Mouse (Mus musculus) heart, adult 9 months (tissue): ENCODE results near the gene Clmp.

Experiments
- DNase-seq, 2 experiments: peaks; one replicate each; pipeline ENCODE4 v3.0.0; 2022; ENCODE audit warnings: low spot score in 2 of 2

Clmp gene

DNA sequence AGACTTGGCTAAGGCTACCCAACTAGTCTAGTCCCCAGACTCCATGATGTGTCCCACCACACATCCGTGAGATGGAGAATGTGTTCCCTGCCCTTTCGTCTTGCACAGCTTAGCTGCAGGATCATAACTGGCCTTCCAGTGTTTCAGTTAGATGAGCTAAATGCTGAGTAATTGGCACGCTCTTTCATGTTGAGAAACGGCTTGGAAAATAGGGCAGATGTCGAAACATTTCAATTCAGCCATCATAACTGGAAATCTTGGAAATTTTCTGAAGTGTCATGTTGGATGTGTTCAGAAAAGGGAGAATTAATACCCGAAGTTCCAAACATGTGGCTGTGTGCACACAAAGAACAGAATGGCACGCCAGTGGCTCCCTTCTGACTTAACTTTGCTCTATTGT is 4.7 kb downstream of the Clmp start:
- DNase-seq = peak; percentile 44 to 61

DNA sequence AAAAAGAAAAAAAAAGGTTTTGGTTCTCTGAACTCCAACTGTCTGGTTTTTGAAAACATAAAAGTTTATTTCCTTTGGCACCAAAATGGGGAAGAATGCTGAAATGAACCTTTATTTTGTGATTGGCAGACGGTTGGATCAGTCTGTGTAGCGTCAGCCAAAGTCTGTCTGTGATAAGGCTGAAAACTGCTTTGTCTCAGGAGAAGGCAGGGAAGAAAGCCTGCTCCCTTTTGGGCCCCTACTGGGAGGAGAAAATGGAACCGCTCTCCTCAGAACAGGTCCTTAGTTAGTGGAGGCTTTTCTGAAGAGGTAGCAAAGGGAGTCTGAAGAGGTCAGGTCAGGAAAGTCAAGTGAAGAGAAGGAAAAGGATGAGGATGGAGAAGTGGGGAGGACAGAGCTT is 7.3 kb downstream of the Clmp start:
- DNase-seq = no peak

DNA sequence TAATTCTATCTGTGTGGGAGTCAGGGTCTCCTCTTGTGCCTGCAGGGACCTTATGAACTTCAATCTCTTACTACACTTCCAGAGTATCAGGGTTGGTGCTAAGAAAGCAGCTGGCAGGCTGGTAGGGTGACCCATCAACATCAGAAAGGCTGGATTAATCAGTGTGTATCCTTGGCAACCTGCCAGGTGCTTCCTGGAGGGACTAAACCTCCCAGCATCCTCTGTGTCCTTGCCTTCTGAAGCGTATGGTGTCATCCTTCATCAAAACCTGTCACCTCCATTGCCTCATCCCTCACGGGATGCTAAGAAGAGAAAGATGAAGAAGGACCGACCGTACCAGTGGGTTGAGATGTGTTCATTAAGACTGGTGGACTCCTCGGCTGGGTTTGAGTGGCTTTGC is 8.0 kb downstream of the Clmp start:
- no peak for DNase-seq

DNA sequence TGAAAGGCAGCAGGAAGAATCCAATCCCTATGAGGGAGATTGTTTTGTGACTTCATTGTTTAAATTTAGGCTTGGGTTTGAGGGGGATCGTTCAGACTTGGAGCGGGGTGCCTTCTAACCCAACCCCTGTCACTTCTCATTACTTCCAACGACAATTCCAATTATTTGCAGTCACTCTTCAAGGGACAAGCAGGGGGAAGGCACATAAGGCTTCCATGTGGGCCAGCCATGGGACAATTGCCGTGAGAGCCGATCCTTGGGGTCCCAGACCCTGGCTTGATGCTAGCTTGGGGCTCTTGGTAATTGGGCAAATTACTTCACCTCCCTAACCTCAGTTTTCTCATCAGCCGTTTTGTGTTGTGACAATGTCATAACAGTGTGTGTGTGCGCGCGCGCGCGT is 8.5 kb downstream of the Clmp start:
- DNase-seq = no peak

DNA sequence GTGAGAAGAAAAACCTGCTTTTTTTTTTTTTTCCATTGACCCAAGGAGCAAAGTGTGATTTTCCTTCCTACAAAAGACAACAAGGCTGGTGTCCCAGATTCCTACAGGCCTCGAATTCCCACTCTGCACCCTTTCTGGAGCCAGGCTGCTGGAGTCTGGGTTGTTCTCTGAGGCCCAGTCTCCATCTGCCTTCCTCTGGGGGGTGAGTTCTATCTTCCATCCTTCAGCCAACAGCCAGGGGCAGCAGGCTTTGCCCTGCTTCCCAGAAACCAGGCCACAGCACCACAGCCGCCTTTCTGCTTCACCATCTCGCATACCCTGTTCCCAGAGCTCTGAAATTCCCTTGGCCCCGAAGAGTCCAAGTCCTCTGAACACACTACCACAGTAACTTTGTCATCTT is 10.3 kb downstream of the Clmp start:
- no peak for DNase-seq

DNA sequence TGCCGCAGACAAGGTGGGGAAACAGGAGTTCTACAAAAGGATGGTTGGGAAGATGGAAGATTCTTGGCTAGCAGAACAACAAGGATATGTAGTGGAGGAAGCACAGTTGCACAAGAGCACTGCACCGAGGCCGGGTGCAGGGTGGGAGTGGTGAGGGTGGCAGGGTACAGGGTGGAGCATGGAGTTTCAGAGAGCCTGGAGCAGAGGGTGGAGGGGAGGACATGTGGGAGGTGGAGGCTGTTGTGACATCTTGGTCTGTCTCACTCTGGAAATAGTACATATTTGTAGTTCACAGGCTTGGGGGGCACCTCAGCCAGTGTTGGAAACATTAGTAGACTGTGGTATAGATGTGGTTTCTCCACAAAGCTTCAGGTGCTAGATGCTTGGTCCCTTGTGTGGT is 13.4 kb downstream of the Clmp start:
- DNase-seq = no peak

DNA sequence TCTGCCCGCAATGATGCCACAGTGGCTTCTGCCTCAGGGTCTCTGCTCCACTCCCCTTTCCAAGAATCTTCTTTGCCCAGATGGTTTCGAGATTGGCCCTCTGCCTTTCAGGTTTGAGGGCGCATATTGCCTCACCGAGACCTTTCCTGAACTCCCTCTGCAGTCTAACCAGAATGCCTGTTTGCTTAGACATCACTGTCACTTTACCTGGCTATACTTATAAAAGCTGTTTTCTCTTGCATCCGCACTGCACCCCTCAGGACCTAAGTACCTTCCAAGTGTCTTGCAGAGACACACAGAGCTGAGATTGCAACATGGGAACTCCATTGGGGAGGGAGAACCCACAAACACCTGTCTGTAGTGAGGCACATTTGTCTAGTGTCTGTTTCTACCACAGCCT is 14.5 kb downstream of the Clmp start:
- no peak for DNase-seq

DNA sequence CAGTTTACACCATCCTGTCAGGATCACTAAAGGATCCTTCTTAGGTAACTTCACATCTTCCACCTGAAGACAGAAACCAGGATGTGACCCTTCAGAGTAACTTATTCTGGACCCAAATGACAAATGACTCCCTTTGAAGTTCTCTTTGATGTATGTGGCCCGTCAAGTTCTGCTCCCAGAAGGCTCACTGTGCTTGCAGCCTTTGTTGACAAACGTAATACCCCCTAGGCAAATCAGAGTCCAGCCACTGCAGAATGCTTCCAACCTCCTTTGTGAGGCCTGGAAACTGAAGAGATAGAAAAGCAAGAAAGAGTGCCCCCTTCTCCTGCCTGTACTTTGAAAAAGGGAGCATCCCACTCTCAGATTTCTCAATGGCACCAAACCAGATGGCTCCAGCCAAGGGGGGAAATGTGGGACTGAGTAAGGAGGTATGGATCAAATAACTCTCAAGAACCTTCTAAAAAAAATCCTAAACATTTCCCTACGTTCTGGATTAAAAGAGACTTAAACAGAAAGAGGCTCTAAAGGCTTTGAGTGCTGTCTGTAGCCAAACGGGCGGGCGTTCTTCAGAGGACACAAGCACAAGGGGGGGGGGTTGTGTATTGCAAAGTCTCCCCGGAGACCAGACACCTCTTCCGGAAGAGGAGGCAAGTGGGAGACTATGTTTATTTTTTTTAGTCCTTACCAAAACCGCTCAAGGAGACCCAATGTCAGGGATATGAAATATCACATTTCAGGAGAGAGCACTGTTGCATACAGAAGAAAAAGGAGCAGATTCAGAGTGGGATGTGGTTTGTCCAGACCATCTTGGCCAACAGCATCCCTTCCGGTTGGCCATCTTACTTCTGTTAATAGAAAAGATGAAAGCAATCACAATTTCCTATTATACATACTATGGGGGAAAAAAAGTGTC is 18.9 kb downstream of the Clmp start:
- DNase-seq = no peak

DNA sequence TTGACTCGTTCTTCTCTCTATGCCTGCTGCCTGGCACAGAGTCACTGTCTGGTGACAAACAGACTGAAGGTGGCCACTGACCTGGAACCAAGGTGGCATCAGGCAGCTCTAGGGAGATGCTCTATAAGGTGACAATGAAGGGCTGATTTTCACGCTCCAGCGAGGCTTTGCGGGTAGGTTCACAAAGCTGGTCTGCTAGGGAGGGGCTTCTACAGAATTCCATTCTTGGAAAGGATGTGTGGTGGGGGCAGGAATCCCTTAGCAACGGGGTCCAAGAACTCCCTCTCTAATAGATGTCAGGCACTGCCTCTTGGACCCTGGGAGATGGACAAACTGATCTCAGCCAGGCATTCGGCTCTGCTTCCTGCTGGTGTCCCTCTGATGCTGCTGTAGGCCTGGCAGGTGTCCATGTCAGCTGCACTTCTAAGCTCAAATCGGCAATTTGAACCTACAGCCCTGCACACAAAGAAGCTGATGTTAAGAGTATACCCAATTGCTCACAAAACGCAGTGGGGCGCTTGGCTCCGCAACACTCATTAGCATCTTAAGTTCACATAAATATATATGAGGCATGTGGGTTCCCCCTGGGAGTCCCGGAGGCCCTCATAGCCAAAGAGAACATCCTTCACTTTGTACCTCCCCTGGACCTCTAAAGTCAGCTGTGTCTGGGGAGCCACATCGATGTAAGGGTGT is 22.8 kb downstream of the Clmp start:
- no peak for DNase-seq

DNA sequence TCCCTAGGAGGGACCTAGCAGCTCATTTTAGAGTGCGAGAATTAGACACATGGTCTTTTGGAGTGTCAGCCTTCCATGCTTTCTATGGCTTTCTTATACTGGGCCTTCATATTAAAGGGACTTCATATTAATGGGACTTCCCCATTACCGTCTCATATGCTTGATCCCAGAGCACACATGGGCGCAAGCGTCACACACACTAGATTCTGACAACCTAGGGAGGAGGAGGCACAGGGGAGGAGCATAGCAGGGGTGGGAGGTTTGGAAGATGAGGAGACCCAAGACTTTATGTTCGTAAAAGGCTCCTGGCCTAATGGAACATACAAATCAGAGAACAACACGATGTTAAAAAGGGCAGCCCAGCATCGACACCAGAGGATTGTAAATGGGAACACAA is 23.4 kb downstream of the Clmp start:
- DNase-seq = no peak

DNA sequence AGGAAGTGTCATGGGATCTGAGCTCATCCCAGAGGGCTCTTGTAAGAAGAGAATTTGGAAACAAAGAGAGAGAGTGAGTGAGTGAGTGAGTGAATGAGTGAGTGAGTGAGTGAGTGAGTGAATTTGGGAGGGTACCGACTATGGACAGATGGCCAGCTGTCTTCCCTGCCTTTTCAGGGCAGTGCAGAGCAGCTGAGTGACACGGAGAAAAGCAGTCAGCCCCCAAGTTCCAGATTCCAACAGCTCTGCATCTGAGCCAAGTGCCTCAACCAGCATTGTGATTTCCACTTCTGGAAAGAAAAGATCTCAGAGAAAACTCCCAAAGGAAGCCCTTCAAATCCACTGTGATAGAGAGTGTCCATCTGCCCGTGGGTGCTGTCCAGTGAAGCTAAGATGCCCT is 23.8 kb downstream of the Clmp start:
- DNase-seq = no peak

DNA sequence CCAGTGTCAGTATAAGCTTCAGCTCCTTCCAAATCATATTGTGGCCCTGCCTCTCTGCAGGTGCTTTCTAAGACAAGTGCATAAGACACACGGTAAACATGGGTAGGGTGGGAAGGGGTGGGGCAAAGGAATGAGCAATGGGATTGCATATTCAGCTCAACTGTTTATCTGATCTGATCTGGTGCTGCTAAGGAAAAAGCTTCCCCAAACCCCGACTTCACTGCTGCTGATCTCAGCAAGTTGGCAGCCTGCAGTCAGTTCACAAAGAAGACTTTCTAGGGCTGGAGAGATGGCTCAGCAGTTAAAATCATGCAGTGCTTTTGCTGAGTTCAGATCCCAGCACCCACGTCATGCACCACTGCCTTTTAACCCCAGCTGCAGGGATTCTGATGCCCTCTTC is 24.2 kb downstream of the Clmp start:
- DNase-seq = no peak

DNA sequence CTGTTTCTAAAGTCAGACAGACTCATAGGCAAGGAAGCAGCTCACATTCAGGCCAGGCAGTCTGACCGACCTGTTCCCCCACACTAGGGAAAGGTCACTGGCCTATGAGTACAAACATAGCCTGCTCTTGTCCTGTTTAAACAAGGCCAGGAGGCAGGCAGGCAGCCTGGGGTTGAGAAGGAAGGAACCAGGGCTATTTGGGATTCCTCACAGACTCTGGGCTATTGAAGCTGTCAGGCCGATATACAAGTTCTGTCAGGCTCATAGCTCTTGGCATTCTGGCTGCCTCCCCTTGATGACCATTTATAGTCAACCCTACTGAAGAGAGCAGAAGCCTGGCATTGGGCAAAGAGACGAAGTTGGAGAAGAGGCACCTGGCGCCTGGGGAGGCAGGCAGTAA is 25.9 kb downstream of the Clmp start:
- DNase-seq = no peak

DNA sequence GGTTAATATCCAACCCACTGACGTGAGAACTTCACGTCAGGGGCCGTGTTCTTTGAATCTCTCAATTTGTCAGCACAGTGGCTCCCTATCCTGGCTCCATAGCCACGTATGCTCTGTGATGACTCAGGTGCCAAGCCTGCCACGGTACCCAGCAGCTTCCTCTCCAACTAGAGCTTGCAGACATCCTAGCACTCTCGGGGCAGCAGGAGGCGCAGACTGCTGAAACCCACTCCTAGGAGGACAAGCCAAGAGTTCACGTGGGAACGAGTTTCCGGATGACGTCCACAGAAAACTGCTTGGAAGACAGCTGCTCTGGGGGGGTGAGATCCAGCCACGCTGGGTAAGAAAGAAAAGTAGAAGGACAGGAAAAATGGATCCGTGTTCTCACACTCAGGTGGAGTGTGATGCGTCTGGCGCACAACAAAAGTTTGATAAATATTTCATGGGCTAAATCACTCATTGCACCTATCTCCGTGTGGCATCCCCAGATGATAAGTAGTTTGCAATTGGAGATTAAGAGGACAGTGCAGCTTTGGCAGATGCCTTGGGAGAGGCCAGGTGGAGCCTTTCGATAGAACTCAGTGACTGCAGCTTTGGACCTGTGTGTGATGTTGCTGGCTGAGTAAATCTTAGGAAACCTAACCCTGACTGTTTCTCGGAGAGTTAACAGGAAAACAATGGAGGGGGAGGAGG is 31.6 kb downstream of the Clmp start:
- peak; percentile 31 to 33 for DNase-seq

DNA sequence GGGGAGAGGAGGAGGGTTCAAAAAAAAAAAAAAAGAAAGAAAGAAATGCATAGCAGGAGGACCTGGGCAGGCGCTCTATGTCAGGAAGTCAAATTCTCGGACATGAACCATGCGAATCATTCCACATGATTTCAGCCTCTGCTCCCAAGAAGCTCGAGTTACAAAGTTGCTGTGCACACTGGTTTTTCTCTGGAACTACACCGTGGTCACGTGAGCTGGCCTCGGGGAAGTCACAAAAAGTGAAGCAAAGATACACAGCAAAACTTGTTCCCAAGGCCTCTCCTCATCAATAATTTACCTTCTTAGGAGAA is 32.1 kb downstream of the Clmp start:
- no peak for DNase-seq

DNA sequence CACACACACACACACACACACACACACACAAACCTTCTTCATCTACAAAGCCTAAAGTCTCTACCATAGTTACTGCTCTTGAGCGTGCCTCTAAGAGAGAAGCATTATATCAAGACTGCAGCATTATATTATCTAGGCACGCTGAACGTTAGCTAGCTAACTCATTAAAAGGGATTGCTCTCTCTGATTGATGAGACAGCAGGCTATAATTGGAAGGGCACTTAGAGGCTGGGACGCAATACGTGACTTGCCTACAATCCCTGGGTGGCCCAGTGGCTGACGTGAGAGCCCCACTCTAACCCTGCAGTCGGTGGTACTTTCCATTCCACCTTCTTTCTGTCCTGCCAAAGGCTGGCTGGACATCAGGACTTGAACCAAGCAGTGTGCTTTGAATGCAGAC is 35.1 kb downstream of the Clmp start:
- DNase-seq = no peak

DNA sequence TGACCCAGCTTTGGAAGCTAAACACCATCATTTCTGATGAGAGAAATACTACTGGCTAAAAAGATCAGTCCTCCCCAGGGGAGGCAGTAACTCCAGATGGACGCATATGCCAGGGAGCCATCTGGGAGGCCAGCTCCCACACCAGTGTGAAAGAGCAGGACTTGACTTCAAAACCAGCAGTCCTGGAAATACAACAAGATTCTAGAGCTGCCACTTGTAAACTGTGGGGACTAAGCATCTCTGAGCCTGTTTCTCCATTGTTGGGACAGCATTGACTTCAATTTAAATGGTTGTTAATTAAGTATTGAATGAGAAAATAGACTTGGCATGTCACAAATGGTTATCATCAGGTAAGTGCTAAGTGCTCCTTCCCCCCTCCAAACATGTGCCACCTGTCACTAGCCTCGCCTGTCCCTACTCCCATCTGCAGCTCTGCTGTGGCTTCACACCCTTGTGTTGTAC is 37.6 kb downstream of the Clmp start:
- DNase-seq = no peak

DNA sequence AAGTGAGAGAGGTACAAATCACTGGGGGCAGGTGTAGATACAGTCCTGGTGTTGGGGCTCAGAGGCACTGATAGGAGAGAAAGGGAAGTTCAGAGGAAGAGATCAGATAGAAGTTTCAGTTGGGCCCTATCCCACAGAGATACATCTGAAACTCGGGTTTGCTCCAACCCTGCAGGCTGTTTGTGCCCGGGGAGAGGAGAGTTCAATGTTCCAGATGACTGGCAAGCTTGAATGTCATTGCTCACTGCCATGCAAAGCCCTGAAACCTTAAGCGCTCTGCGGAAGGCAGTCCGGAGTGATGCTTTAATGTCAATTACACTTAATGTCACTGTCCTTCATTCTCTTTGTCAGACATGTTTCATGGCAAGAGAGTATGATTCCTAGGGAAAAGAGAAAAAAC is 39.2 kb downstream of the Clmp start:
- DNase-seq = no peak

DNA sequence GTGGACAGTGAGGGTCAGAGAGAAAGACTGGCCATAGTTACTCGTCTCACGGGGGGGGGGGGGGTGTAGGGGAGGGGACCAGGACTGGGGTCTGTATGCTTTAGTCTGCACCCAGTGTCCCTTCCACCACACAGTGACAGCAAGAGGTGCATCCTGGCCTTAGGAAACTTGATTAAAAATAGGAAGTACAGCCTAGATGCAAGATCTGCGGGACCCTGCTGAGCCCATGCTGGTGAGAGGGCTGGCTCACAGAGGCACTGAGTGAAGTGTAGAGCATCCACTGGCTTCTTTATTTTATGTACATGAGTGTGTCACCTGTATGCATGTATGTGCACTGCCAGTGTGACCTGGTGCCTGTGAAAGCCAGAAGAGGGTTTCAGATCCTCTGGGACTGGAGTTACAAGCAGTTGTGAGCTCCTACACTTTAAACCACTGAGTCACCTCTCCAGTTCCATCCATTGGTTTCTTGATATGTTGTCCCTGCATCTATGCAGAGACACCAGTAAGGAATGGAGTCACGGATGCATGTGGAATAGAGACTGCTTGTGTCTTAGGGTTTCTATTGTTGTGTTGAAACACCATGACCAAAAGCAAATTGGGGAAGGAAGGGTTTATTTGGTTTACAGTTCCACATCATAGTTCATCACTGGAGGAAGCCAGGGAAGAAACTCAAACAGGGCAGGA is 41.5 kb downstream of the Clmp start:
- DNase-seq = no peak

DNA sequence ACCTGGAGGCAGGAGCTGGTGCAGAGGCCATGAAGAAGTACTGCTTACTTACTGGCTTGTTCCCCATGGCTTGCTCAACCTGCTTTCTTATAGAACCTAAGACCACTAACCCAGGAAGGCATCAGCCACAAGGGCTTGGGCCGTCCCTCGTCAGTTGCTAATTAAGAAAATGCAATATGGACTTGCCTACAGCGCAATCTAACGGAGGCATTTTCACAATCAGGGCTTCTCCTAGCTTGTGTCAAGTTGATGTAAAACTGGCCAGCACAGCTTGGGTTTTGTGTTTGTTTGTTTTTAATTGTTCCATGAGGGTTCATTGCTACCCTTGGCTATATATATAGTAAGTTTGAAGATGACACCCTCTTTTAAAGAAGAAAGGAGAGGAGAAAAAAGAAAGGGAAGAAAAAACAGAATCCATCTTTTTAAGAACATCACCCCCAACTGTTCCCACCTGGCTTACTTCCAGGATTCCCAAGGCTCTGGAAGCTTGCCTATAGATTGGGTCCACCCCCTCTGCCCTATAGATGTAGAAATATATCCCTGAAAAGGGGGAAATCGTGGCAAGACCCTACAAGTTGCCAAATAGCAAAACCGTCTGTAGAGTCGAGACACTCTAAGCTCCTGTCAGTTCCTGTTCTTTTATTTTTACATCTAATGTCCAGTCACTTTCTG is 42.2 kb downstream of the Clmp start:
- DNase-seq = no peak

DNA sequence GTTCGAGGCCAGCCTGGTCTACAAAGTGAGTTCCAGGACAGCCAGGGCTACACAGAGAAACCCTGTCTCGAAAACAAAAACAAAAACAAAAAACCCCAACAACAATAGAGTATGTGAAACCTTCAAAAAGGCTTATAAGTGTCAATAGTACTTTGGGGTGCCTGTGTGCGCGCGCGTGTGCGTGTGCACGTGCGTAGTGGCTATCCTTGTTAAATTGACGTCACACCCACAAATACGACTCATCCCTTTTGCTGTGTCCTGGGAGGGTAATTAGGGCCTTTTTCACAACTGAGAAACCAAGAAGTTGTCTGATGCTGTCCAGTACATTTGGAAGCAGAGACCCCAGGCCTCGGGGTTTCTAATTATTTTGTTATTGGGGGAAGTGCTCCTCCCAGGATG is 44.5 kb downstream of the Clmp start:
- no peak for DNase-seq
